Comparison of ENCODE assay signal across 27 mouse cellular contexts in the genomic region with DNA sequence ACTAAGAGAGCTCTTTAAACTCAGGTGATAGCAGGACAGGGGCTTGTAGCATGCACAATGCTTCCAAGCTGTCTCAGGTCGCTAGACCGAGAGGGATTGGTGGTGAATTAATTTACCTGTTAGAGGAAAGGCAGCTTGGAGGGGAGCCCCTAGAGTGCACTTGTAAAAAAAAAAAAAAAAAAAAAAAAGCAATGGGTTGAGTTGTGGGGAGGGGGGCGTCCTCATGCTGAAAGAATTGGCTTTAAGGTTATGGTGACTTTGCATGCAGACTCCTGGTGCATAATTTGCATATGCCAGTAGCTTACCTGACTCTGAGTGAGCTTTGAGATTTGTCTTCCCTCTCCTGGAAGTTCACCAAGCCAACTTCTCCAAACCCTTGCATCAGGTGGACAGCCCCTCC. TPM values are rescaled to one million over a fixed set of nuclear protein-coding genes. Genes with fewer than 3 reads are reported as not detected.
"Had no signal": no experiment of that assay in that cellular context is flagged by ENCODE, and none has a peak within 500 bp of the region (broad histone marks: within the 10 kb centered on the region; RNA-seq: fewer than 3 reads in every experiment).

No protein-coding gene starts in this region.

- DNase-seq: liver, postnatal 0 days; lung, adult 2 months; lung, postnatal 14 days; lung, postnatal 36 days; right cerebral cortex, postnatal 25 days; right cerebral cortex, postnatal 4 days; spleen, adult 18-20 months; thymus, adult 18-20 months; thymus, postnatal 14 days; thymus, postnatal 36 days had no signal

- H3K27me3 ChIP-seq: lung, embryonic 15.5 days; midbrain, embryonic 12.5 days; midbrain, embryonic 15.5 days; neural tube, embryonic 12.5 days had no signal

- H3K36me3 ChIP-seq: lung, embryonic 15.5 days; midbrain, embryonic 10.5 days; midbrain, embryonic 12.5 days; midbrain, embryonic 15.5 days; neural tube, embryonic 12.5 days had no signal

- H3K27ac ChIP-seq: lung, embryonic 15.5 days; macrophage; midbrain, embryonic 10.5 days; midbrain, embryonic 12.5 days; midbrain, embryonic 15.5 days; neural tube, embryonic 12.5 days had no signal

- H3K9me3 ChIP-seq: lung, embryonic 15.5 days; midbrain, embryonic 10.5 days; midbrain, embryonic 12.5 days; midbrain, embryonic 15.5 days; neural tube, embryonic 12.5 days had no signal

- H3K4me3 ChIP-seq: lung, embryonic 15.5 days; midbrain, embryonic 10.5 days; midbrain, embryonic 12.5 days; midbrain, embryonic 15.5 days; neural tube, embryonic 12.5 days had no signal

- H3K4me1 ChIP-seq: lung, embryonic 15.5 days; midbrain, embryonic 10.5 days; midbrain, embryonic 12.5 days; midbrain, embryonic 15.5 days; neural tube, embryonic 12.5 days had no signal

- H3K9ac ChIP-seq: liver, postnatal 0 days; lung, embryonic 15.5 days; midbrain, embryonic 12.5 days; midbrain, embryonic 15.5 days; neural tube, embryonic 12.5 days had no signal

RNA-seq across cellular contexts. Expression of a gene that starts 21.7 kb away (rescaled TPM):
- polyA plus RNA-seq: small intestine, adult 2 months had no signal

RNA-seq across cellular contexts. Expression of a gene that starts 29.4 kb away (rescaled TPM):
- total RNA-seq: megakaryocyte, adult 5-6 weeks; megakaryocyte-erythroid progenitor cell, adult 5-6 weeks; midbrain, postnatal 0 days; monocyte, adult 5-6 weeks; neutrophil, adult 5-6 weeks had no signal
- polyA plus RNA-seq: liver, postnatal 0 days; lung, adult 2 months; lung, embryonic 15.5 days; lung, postnatal 0 days; macrophage; midbrain, embryonic 10.5 days; midbrain, embryonic 12.5 days; midbrain, embryonic 15.5 days; neural tube, embryonic 12.5 days; neural tube, embryonic 14.5 days; small intestine, adult 2 months; stomach, embryonic 14.5 days; stomach, embryonic 16.5 days; thymus, postnatal 0 days had no signal

RNA-seq across cellular contexts. Expression of a gene that starts 29.5 kb away (rescaled TPM):
- total RNA-seq: megakaryocyte, adult 5-6 weeks; megakaryocyte-erythroid progenitor cell, adult 5-6 weeks; monocyte, adult 5-6 weeks; neutrophil, adult 5-6 weeks had no signal
- polyA plus RNA-seq: liver, postnatal 0 days; lung, adult 2 months; lung, embryonic 15.5 days; lung, postnatal 0 days; macrophage; midbrain, embryonic 10.5 days; midbrain, embryonic 12.5 days; neural tube, embryonic 12.5 days; neural tube, embryonic 14.5 days; small intestine, adult 2 months; stomach, embryonic 14.5 days; stomach, embryonic 16.5 days had no signal
